Mouse (Mus musculus) embryonic facial prominence, embryonic 13.5 days (tissue): ENCODE measurements around the gene Tmco5. TPM values are rescaled to one million over a fixed set of nuclear protein-coding genes. Genes with fewer than 3 reads are reported as not detected.
"Not testable (repeated sequence)": the region's sequence is repeated elsewhere in the genome, so short reads cannot be mapped to it uniquely, and the experiment has no call there.

Experiments used
- ATAC-seq: fragments of 200-750 bp; cut with Nextera tagmentation; 2 replicates; pipeline ENCODE4 v1.8.0; 2017; ENCODE audit warnings: low read depth; ENCODE audit not compliant: insufficient number of reproducible peaks, insufficient read depth, low FRiP score, low TSS enrichment
- H3K27ac ChIP-seq: fragments of 300-500 bp; sonication (generic); 2 replicates; pipeline ENCODE4 v1.5.1; 2015; ENCODE audit warnings: moderate library complexity, mild to moderate bottlenecking, inconsistent platforms
- H3K27me3 ChIP-seq: fragments of 300-500 bp; sonication (generic); 2 replicates; pipeline ENCODE4 v1.6.1; 2015; ENCODE audit warnings: mild to moderate bottlenecking, inconsistent platforms
- H3K36me3 ChIP-seq: fragments of 300-500 bp; sonication (generic); 2 replicates; pipeline ENCODE4 v1.6.1; 2015; ENCODE audit warnings: mild to moderate bottlenecking, inconsistent platforms
- H3K4me1 ChIP-seq: fragments of 300-500 bp; sonication (generic); 2 replicates; pipeline ENCODE4 v1.6.1; 2015; ENCODE audit warnings: inconsistent platforms
- H3K4me2 ChIP-seq: fragments of 300-500 bp; sonication (generic); 2 replicates; pipeline ENCODE4 v1.6.1; 2015; ENCODE audit warnings: moderate library complexity, mild to moderate bottlenecking, inconsistent platforms
- H3K4me3 ChIP-seq: fragments of 300-500 bp; sonication (generic); 2 replicates; pipeline ENCODE4 v1.5.1; 2015; ENCODE audit warnings: mild to moderate bottlenecking, inconsistent platforms
- H3K9ac ChIP-seq: fragments of 300-500 bp; sonication (generic); 2 replicates; pipeline ENCODE4 v1.6.1; 2015; ENCODE audit warnings: mild to moderate bottlenecking, inconsistent platforms
- H3K9me3 ChIP-seq: fragments of 300-500 bp; sonication (generic); 2 replicates; pipeline ENCODE4 v1.6.1; 2016; ENCODE audit warnings: inconsistent platforms
- WGBS: fragments of 180-500 bp; shearing (Covaris S2); methylation state at CpG from one replicate; pipeline ENCODE4 v1.1.7; 2015; ENCODE audit warnings: mixed read lengths; 5-methylcytosine and 5-hydroxymethylcytosine counted together
- polyA plus RNA-seq: library from polyadenylated mRNA; unstranded; fragments of >200 nt; fragmentation: Nextera tagmentation; extraction: Ambion mirVana; gene quantifications from 2 replicates; pipeline ENCODE4 v1.2.1, GENCODE M21; 2015

Gene Tmco5
- polyA plus RNA-seq, 1 experiment from 2014 or later = not detected

DNA sequence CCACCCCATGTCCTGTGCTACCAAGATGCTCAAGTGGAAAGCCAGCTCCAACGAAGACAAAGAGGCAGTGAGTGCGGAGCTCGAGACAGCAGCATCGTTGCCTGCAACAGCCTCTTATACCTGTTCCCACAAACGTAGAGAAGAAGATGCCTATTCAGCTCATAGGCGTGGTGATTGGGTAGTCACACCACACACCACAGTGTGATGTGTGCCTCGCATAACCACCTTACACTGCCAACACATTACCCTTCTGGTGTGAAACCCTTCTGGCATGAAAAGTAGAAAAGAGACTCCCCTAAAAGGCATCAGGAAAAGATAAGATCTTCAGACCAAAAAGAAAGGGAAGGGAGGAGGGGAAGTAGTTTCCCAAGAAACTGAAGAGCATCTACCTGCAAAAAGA is 45.8 kb downstream of the Tmco5 start:
- ATAC-seq = no peak
- H3K27ac ChIP-seq = no peak overlapping the region
- H3K9me3 ChIP-seq = no peaks in the 10 kb centered on the region
- no peak overlapping the region for H3K9ac ChIP-seq
- H3K36me3 ChIP-seq = no peaks in the 10 kb centered on the region
- H3K4me1 ChIP-seq = no peaks in the 10 kb centered on the region
- WGBS = 86% methylated on average over 7 of the region's 7 CpGs
- H3K4me3 ChIP-seq = no peak overlapping the region
- H3K27me3 ChIP-seq = no peaks in the 10 kb centered on the region
- H3K4me2 ChIP-seq = no peak overlapping the region

GRCm38 (mm10) chr2:116925230-116925629 is 46.7 kb downstream of the Tmco5 start:
- H3K36me3 ChIP-seq = no peaks in the 10 kb centered on the region

DNA sequence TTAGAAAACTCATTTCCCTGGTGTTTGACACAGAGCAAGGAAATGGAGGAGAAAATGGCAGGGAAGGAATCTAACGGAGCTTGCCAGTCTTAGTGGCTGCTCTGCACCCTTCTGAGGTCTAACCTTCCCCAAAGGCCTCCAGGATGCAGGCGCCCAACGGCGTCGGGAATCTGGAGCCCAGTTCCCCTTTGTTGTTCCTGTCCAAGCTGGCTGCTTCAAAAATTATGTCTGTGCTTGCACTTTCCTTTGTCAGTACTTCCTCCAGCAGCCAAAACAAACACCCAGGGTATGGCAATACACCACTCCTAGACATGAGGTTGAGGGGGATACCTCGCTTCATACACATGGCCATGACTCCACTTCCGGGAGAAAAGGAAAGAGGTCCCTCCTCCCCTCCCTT is 53.7 kb downstream of the Tmco5 start:
- WGBS = 89% methylated on average over 7 of the region's 7 CpGs
- Histone ChIP-seq H3K27ac (no peak overlapping the region), H3K36me3 (no peaks in the 10 kb centered on the region), H3K4me2 (no peak overlapping the region), H3K4me1 (no peaks in the 10 kb centered on the region), H3K9me3 (no peaks in the 10 kb centered on the region), H3K27me3 (no peaks in the 10 kb centered on the region), H3K9ac (no peak overlapping the region), H3K4me3 (no peak overlapping the region)
- no peak for ATAC-seq

More at GRCm38 (mm10) chr2:116925230-116925629, 46.7 kb downstream of the Tmco5 start:
- WGBS = 81% methylated on average over 5 of the region's 5 CpGs
- Histone ChIP-seq H3K4me2 (no peak overlapping the region), H3K27me3 (no peaks in the 10 kb centered on the region), H3K4me1 (no peaks in the 10 kb centered on the region), H3K9ac (no peak overlapping the region), H3K9me3 (no peaks in the 10 kb centered on the region), H3K27ac (no peak overlapping the region), H3K4me3 (no peak overlapping the region)
- no peak for ATAC-seq

GRCm38 (mm10) chr2:116934236-116934635 is 55.7 kb downstream of the Tmco5 start:
- H3K4me1 ChIP-seq = not testable (repeated sequence)

DNA sequence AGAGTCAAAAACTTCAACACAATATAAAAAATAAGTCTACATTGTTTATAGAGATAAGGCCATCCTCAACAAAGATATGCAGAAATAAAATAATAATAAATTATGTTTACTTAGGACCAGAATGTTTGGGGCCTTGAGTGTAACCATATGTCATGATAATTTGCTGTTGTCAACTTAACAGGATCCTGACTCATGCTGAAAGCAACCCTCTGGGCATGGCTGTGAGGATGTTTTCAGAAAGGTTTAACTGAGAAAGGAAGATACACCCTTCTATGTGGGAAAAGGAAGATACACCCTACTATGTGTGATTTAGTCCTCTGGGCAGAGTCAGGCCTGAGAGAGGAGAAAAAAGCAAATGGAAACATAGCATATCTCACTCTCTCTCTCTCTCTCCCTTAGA is 56.3 kb downstream of the Tmco5 start:
- Histone ChIP-seq H3K9ac (no peak overlapping the region), H3K36me3 (no peaks in the 10 kb centered on the region), H3K27ac (no peak overlapping the region), H3K4me2 (no peak overlapping the region), H3K9me3 (no peaks in the 10 kb centered on the region), H3K4me1 (no peaks in the 10 kb centered on the region), H3K4me3 (no peak overlapping the region), H3K27me3 (no peaks in the 10 kb centered on the region)
- no peak for ATAC-seq

More at GRCm38 (mm10) chr2:116934236-116934635, 55.7 kb downstream of the Tmco5 start:
- not testable (repeated sequence) for H3K4me2 ChIP-seq, H3K4me3 ChIP-seq, ATAC-seq, H3K36me3 ChIP-seq, H3K9me3 ChIP-seq, H3K9ac ChIP-seq, H3K27me3 ChIP-seq, H3K27ac ChIP-seq
- WGBS = 100% methylated on average over 1 of the region's 1 CpGs

DNA sequence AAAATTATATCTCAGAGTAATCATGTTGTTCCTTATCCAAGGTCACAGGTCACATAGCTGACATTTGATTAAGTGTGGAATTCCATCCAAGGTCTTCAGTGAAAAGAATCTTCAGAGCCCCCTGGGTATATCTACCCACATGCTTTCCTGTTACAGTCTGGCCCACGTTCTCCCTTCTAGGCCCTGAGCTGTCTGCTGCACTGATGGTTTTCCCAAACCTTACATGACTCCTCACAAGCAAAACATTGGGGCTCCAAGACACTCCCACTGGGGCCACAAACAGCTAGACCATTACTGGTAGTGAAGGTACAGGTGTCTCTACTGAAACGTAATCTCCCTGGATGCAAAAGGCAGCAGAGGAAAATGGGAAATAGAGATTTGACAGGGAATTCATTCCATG is 57.9 kb downstream of the Tmco5 start:
- Histone ChIP-seq H3K9ac (no peak overlapping the region), H3K9me3 (no peaks in the 10 kb centered on the region), H3K27ac (no peak overlapping the region), H3K4me1 (no peaks in the 10 kb centered on the region), H3K36me3 (no peaks in the 10 kb centered on the region), H3K4me3 (no peak overlapping the region), H3K27me3 (no peaks in the 10 kb centered on the region), H3K4me2 (no peak overlapping the region)
- ATAC-seq = no peak
- 46% methylated on average over 2 of the region's 2 CpGs for WGBS

- H3K36me3 ChIP-seq = no peaks in the 10 kb centered on the region
- H3K4me3 ChIP-seq = no peak overlapping the region
- no peaks in the 10 kb centered on the region for H3K27me3 ChIP-seq
- no peak overlapping the region for H3K4me2 ChIP-seq
- no peaks in the 10 kb centered on the region for H3K9me3 ChIP-seq
- no peak for ATAC-seq
- no peak overlapping the region for H3K9ac ChIP-seq
- no peaks in the 10 kb centered on the region for H3K4me1 ChIP-seq
- no peak overlapping the region for H3K27ac ChIP-seq
- 93% methylated on average over 1 of the region's 1 CpGs for WGBS
These were observed 58.7 kb downstream of the Tmco5 start for GRCm38 (mm10) chr2:116937166-116937565.

- no peak overlapping the region for H3K4me2 ChIP-seq
- no peaks in the 10 kb centered on the region for H3K4me1 ChIP-seq
- no peak for ATAC-seq
- no peak overlapping the region for H3K27ac ChIP-seq
- WGBS = 92% methylated on average over 3 of the region's 3 CpGs
- no peaks in the 10 kb centered on the region for H3K36me3 ChIP-seq
- H3K9me3 ChIP-seq = no peaks in the 10 kb centered on the region
- H3K27me3 ChIP-seq = no peaks in the 10 kb centered on the region
- no peak overlapping the region for H3K4me3 ChIP-seq
- no peak overlapping the region for H3K9ac ChIP-seq
These were observed 63.3 kb downstream of the Tmco5 start for GRCm38 (mm10) chr2:116941816-116942215.

Other genes starting within 250 kb of the Tmco5 start
- gene Spred1, start 242.7 kb downstream of the Tmco5 start, polyA plus RNA-seq = 13.6 and 20.7 TPM in 2 replicates